Mouse (Mus musculus) embryonic facial prominence, embryonic 14.5 days (tissue): ENCODE results near the gene Nsdhl. TPM values are rescaled to one million over a fixed set of nuclear protein-coding genes. Genes with fewer than 3 reads are reported as not detected.

Source experiments
- microRNA counts: library from miRNA; unstranded; fragments of <30 nt; microRNA quantifications from one replicate; lab custom pipeline; 2017
- microRNA-seq: library from miRNA; unstranded; fragments of <30 nt; microRNA quantifications from one replicate; pipeline ENCODE4, GENCODE M21; 2016; ENCODE audit warnings: borderline number of aligned reads
- polyA plus RNA-seq: library from polyadenylated mRNA; unstranded; fragments of >200 nt; fragmentation: Nextera tagmentation; extraction: Ambion mirVana; gene quantifications from 2 replicates; pipeline ENCODE4 v1.2.1, GENCODE M21; 2014

The Nsdhl gene
- polyA plus RNA-seq, 1 experiment from 2014 or later = 22.5 TPM

MicroRNAs within 50 kb of the gene (microRNA counts, 519-probe panel; counts per million panel counts)
- 1,381 counts per million, percentile 5 among the panel's probes with 10 or more counts for microRNA mmu-miR-2137 (lab: Ali Mortazavi, UCI)

Small RNA genes lying within 50 kb of the gene (microRNA-seq; reads per million reads assigned to microRNA genes)
- gene Mir2137 = 2.7 reads per million, percentile 13 among the genes with 10 or more reads in this experiment

Other genes with a start within 250 kb of the Nsdhl start
- 0.07 and 0.24 TPM in 2 replicates for gene Gabrq, start 93.4 kb upstream of the Nsdhl start, polyA plus RNA-seq
- 79.4 and 84.7 TPM in 2 replicates for gene Cetn2, start 146 bp upstream of the Nsdhl start, polyA plus RNA-seq
- gene Zfp185, start 68.8 kb downstream of the Nsdhl start, polyA plus RNA-seq = 25.7 and 28.2 TPM in 2 replicates
- gene Pnma5, start 118.5 kb downstream of the Nsdhl start, polyA plus RNA-seq = 0.26 and 0.34 TPM in 2 replicates
- gene Pnma3, start 146.2 kb downstream of the Nsdhl start, polyA plus RNA-seq = 0.11 and 0.12 TPM in 2 replicates
- 0.20 and 0.74 TPM in 2 replicates for gene Xlr4a, start 163.9 kb downstream of the Nsdhl start, polyA plus RNA-seq
- 2.0 and 3.6 TPM in 2 replicates for gene Xlr3a, start 178.5 kb downstream of the Nsdhl start, polyA plus RNA-seq
- 0.20 and 0.21 TPM in 2 replicates for gene Gm14685, start 198.5 kb downstream of the Nsdhl start, polyA plus RNA-seq
- 0.24 TPM in 1 of 2 replicates, not detected in the other for gene Xlr5b, start 230.2 kb downstream of the Nsdhl start, polyA plus RNA-seq
- gene DXBay18, start 230.9 kb downstream of the Nsdhl start, polyA plus RNA-seq = not detected in 2 replicates